Mouse (Mus musculus) heart, adult 2 months (tissue): Measurements from ENCODE around the gene Ifnk.

ENCODE experiments used
- CTCF ChIP-seq: fragments of 200-600 bp; IDR thresholded peaks from 2 replicates; pipeline ENCODE4 v1.8.1; 2022; ENCODE audit warnings: antibody characterized with exemption, mild to moderate bottlenecking, moderate library complexity
- EP300 ChIP-seq: fragments of 200-500 bp; IDR thresholded peaks from 2 replicates; pipeline ENCODE4 v1.6.1; 2011; ENCODE audit warnings: low read depth, low read length, control low read depth; ENCODE audit not compliant: insufficient read depth
- POLR2A ChIP-seq: fragments of 200-500 bp; IDR thresholded peaks from 2 replicates; pipeline ENCODE4 v1.6.1; 2011; ENCODE audit warnings: mild to moderate bottlenecking, low read depth, low read length, control low read depth; ENCODE audit not compliant: insufficient read depth

- no peak for TF ChIP-seq CTCF
- no peak for TF ChIP-seq POLR2A
- TF ChIP-seq EP300, result no peak
Measured at GRCm38 (mm10) chr4:35154051-35154450, 2.2 kb downstream of the Ifnk start.
